ENCODE assay signal across 7 mouse cellular contexts in the genomic region with DNA sequence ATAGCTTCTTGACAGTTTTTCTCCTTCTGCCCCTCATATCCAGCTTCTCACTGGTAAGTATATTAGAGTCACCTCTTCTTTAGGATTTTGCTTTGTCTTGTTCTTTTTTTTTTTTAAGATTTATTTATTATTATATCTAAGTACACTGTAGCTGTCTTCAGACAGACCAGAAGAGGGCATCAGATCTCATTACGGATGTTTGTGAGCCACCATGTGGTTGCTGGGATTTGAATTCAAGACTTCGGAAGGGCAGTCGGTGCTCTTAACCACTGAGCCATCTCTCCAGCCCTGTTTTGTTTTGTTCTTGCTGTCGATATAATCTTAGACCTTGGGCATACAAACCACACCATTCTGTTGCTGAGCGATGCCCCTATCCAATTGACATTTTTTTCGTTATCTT. TPM values are rescaled to one million over a fixed set of nuclear protein-coding genes. Genes with fewer than 3 reads are reported as not detected.
DNase-seq lines count a peak whose midpoint lies in the region; ATAC-seq lines count a peak whose summit lies in the region.
"Not testable (repeated sequence)": the region's sequence is repeated elsewhere in the genome, so short reads cannot be mapped to it uniquely, and the experiment has no call there.

A gene (minus strand): TSS at position 155 of the 400 bp plus-strand sequence.

- H3K9ac ChIP-seq in embryonic facial prominence, embryonic 15.5 days = peak within 1 kb of the TSS; percentile 45

- H3K27me3 ChIP-seq in embryonic facial prominence, embryonic 15.5 days = not testable (repeated sequence)

- H3K4me1 ChIP-seq in embryonic facial prominence, embryonic 15.5 days = not testable (repeated sequence)

- H3K4me2 ChIP-seq in embryonic facial prominence, embryonic 15.5 days (replicated peaks) = peak within 1 kb of the TSS; percentile 58

- ATAC-seq in embryonic facial prominence, embryonic 15.5 days (ENCODE audit: insufficient number of reproducible peaks, low FRiP score, low TSS enrichment, low read depth); neutrophil, adult 5-6 weeks (ENCODE audit: extremely low read depth, insufficient number of reproducible peaks, low FRiP score, poor library complexity, severe bottlenecking): not testable (repeated sequence)
- ATAC-seq in inflammation-experienced regulatory T-cells, adult 6 months = peak; percentile 4

- WGBS in embryonic facial prominence, embryonic 15.5 days = 32% methylated on average over 6 of the region's 6 CpGs

- DNase-seq in adrenal gland, postnatal 10 days = peak; percentile 18
- peak; percentile 35 to 46 for DNase-seq in heart, adult 18-20 months
- DNase-seq in left cerebral cortex, adult 8-10 months (ENCODE audit: low spot score in 2 of 2) = not testable (repeated sequence)
- DNase-seq in lung, postnatal 10 days = peak; percentile 30

- H3K9me3 ChIP-seq in embryonic facial prominence, embryonic 15.5 days (replicated peaks) = not testable (repeated sequence)

- H3K27ac ChIP-seq in embryonic facial prominence, embryonic 15.5 days (replicated peaks) = peak within 1 kb of the TSS; percentile 88

- H3K36me3 ChIP-seq in embryonic facial prominence, embryonic 15.5 days = not testable (repeated sequence)

- H3K4me3 ChIP-seq in embryonic facial prominence, embryonic 15.5 days (replicated peaks) = peak within 1 kb of the TSS; percentile 51

RNA-seq across cellular contexts. Expression of the gene that starts here (rescaled TPM):
- 10 to 100 TPM; 41.1 to 45.2 TPM for total RNA-seq in adrenal gland, postnatal 10 days (2021)
- 59.3 and 61.6 TPM in 2 replicates for polyA plus RNA-seq in embryonic facial prominence, embryonic 15.5 days (2015; fragmentation: Nextera tagmentation; extraction: Ambion mirVana)
- 10 to 100 TPM; 43.4 to 54.7 TPM for total RNA-seq in heart, adult 18-20 months (2021)
- 10 to 100 TPM; 32.8 to 38.3 (median 38.2) TPM for polyA plus RNA-seq in inflammation-experienced regulatory T-cells, adult 6 months (2017; shearing (Covaris generic))
- total RNA-seq in left cerebral cortex, adult 8-10 months (2022) = 10 to 100 TPM; 40.4 to 57.3 (median 48.1) TPM
- total RNA-seq in neutrophil, adult 5-6 weeks (2017) = 60.0 and 64.2 TPM in 2 replicates
